Mouse (Mus musculus) cerebellum, postnatal 4 days (tissue): ENCODE measurements around the gene Gm17606.

Source experiments
- DNase-seq, 2 experiments: peaks; one replicate each; pipeline ENCODE4 v3.0.0; 2022; ENCODE audit warnings: low spot score in 2 of 2, mixed read lengths in 1 of 2

Gm17606 gene

GRCm38 (mm10) chr14:54664477-54665222 lies 23.9 kb downstream of the Gm17606 start:
- no peak for DNase-seq

- DNase-seq: no peak
Observed at GRCm38 (mm10) chr14:54669381-54669780, 28.6 kb downstream of the Gm17606 start.

GRCm38 (mm10) chr14:54674317-54674716 lies 33.6 kb downstream of the Gm17606 start:
- no peak for DNase-seq

- DNase-seq: no peak
Observed at GRCm38 (mm10) chr14:54676290-54676689, 35.5 kb downstream of the Gm17606 start.

- no peak for DNase-seq
Observed at GRCm38 (mm10) chr14:54678657-54679304, 38.0 kb downstream of the Gm17606 start.

GRCm38 (mm10) chr14:54682396-54682795 lies 41.6 kb downstream of the Gm17606 start:
- no peak for DNase-seq

GRCm38 (mm10) chr14:54685471-54685870 lies 44.7 kb downstream of the Gm17606 start:
- no peak for DNase-seq

- DNase-seq: peak in 1 of 2 experiments; percentile 75
Observed at GRCm38 (mm10) chr14:54686063-54686521, 45.3 kb downstream of the Gm17606 start, which contains the start of gene 1700123O20Rik. TSS of gene 1700123O20Rik (plus strand) at chr14:54686216.

GRCm38 (mm10) chr14:54686522-54687143 lies 45.9 kb downstream of the Gm17606 start, which contains the start of gene Acin1:
TSS of gene Acin1 (minus strand) at chr14:54686931.
- peak; percentile 100 for DNase-seq

- DNase-seq: no peak
Observed at GRCm38 (mm10) chr14:54687251-54687650, 46.5 kb downstream of the Gm17606 start.

GRCm38 (mm10) chr14:54695042-54695441 lies 54.3 kb downstream of the Gm17606 start:
- no peak for DNase-seq

GRCm38 (mm10) chr14:54696752-54697151 lies 56.0 kb downstream of the Gm17606 start:
- no peak for DNase-seq
